Mouse (Mus musculus) testis, adult 2 months (tissue): Measurements from ENCODE around the gene Frmpd3.

Experiments
- CTCF ChIP-seq: fragments of 200-500 bp; IDR thresholded peaks from 2 replicates; pipeline ENCODE4 v1.5.1; 2012; ENCODE audit warnings: low read depth, mild to moderate bottlenecking, inconsistent platforms, low read length, moderate library complexity; ENCODE audit not compliant: control insufficient read depth, insufficient read depth, insufficient replicate concordance
- POLR2A ChIP-seq: fragments of 200-500 bp; IDR thresholded peaks from 2 replicates; pipeline ENCODE4 v1.6.1; 2012; ENCODE audit warnings: low read depth, mild to moderate bottlenecking, inconsistent platforms, low read length, moderate library complexity; ENCODE audit not compliant: control insufficient read depth

- no peak for TF ChIP-seq POLR2A
- no peak for TF ChIP-seq CTCF
These were observed 22.9 kb upstream of the Frmpd3 start for GRCm38 (mm10) chrX:140319131-140319530.
